Mouse (Mus musculus): ENCODE data around the gene Smad3. TPM values are rescaled to one million over a fixed set of nuclear protein-coding genes. Genes with fewer than 3 reads are reported as not detected.

Gene Smad3
- total RNA-seq, 4 experiments from 2014 or later = 44.2 to 62.0 (median 46.1) TPM

DNA sequence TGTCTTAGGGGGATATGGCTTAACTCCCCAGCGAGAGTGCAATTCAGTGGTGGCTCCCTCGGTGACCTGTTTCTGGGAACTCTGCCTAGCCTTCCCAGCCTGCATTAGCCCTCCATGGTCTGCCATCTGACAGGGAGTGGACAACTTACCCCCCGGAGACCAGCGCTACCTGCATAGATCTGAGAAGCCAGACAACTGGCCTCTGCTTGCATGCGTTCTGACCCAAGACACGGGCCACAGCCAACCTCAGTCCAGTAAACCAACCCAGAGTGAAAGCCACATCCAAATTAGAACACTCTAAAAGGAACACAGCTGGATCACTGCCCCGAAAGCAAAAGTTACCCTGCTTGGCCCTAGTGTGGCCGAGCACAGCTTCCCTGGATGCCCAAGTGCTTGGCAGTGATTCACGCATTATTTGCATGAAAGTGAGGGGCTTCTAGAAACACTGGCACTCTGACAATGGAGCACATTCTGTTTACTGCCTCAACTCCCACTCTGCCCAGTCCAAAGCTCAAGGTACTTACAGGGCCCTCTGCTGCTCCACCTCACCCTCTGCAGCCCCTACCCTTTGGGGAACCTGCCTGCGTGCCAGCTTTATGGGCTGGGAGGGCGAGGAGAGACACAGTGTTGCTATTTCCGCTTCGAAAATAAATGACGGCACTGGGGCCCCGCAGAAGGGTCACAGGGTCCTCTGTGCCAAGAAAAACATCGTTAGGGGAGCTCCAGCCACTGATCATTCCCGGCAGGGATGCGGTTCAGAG lies 91.0 kb downstream of the Smad3 start:
- DNase-seq (ENCODE audit: low spot score in 2 of 2) = peak; percentile 68 to 75

DNA sequence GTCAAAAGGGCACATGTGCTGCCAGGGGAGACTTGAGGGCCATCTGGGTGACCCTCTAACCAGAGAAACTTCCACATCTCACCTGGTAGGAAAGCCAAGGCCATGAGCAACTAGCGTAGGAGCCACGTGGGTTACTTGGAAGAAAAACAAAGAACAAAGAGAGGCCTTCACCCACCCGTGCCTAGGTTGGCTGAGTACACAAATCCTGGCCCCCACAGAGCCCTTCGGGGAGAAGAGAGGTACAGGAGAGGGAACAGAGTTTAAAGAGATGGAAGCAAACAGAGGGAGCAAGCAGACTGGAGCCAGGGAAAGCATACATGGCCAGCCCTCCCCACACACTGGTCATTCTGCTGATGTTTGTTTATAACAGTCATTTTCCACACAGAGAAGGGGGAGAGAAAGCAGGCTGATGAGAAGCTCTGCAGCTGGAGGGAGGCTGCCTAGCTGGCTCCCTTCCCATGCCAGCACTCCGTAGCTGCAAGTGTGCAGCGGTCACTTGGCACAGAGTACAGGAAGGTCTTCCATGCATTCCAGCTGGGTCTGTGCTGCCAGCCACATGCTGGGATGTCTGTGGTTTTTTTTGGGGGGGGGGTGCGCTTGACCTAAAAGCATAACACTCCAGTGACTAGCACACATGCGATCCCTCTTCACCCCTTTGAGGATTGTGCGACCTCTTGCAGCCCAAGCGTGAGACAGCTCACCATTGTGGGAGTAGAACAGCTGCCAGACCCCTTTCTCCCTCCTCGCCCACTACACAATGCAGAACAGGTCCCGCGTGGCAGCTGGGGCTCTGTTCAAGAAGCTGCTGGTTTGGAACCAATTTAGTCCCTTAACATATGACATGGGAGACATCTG lies 92.8 kb downstream of the Smad3 start:
- DNase-seq (ENCODE audit: low spot score in 2 of 2) = no peak

- DNase-seq (ENCODE audit: low spot score in 2 of 2) = no peak
Measured at GRCm38 (mm10) chr9:63664300-63664745, 93.5 kb downstream of the Smad3 start.

DNA sequence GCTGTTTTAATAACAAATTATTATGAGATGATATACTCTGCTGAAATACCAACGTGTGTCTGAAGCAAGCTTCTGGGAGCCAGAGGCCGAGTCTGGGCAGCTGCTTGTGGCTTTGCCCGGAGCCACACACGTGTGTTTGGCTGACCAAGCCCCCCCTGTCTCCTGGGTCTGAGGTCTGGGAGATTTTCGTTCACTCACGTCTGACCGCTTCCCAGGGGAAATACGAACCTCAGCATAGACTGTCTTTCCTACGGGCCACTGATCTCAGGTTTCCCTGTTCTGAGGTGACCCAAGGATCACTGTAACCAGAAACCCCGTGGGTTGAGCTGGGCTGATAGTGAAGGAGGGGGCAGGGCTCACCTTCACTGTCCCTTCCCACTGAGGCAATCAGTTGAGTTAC lies 94.6 kb downstream of the Smad3 start:
- DNase-seq (ENCODE audit: low spot score in 2 of 2) = peak; percentile 57 to 73

DNA sequence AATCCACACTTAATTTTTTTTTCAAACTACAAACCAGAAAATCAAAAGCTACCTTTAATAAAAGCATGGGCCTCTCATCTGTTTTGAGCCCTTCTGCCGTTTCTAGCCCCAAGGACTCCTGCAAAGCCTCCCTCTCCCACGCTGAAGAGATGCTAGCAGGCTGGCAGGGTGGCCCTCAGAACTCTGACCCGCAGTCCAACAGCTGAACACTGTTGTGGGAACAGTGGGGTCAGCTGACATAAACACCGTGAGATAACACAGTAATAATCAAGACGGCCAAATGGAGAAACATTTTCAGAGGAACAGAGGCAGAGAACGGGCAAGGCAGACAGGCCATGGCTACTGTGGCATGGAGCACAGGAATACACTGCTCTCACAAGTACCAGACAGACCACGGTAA lies 95.0 kb downstream of the Smad3 start:
- DNase-seq (ENCODE audit: low spot score in 2 of 2) = no peak

DNA sequence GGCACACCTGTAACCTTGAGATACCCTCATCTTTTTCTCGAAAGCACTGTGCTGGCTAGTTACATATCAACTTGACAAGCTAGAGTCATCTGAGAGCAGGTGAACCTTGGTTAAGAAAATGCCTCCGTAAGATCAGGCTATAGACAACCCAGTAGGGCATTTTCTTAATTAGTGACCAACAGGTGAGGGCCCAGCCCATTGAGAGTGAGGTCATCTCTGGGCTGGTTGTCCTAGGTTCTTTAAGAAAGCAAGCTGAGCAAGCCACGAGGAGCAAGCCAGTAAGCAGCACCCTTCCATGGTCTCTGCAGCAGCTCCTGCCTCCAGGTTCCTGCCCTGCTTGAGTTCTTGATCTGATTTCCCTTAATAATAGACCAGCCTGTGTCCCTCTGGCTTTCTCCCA lies 97.1 kb downstream of the Smad3 start:
- DNase-seq (ENCODE audit: low spot score in 2 of 2) = no peak

- no peak for DNase-seq (ENCODE audit: low spot score in 2 of 2)
Measured at GRCm38 (mm10) chr9:63660061-63660460, 97.7 kb downstream of the Smad3 start.

DNA sequence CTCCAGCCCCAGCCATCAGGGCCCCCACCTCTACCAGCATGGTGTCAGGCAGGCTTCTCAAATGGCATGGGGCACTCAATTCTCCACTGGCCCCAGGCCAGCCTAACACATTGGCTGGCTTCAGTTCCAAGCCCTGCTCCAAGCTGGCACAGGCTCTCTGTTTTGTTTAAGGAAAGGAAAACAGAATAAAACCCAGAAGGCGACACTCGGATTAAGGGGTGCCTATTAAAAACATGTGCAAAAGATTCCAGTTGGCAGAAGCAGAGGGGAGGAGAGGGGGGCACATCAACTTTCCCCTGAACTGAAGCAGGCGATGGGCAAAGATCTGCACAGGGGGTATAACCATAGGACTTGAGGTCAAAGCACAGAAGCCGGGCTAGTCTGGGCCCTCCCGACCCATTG lies 98.8 kb downstream of the Smad3 start:
- no peak for DNase-seq (ENCODE audit: low spot score in 2 of 2)

DNA sequence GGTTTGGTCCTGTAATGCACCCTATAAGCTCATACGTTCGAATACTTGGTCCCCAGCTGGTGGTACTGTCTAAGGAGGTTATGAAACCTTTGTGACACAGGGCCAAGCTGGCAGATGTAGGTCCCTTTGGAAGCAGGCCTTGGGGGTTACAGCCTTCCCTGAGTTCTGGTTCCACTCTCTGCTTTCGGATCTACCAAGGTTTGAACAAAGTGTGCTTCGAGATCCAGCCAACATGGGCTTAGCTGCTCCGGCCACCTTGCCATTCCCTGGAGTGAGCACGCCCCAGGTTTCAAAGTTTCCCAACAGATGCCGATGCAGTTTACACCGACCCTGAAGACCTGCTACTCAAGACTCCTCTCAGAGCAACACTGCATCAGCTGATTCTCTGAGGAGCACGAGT lies 99.4 kb downstream of the Smad3 start:
- no peak for DNase-seq (ENCODE audit: low spot score in 2 of 2)

GRCm38 (mm10) chr9:63657167-63657566 lies 100.6 kb downstream of the Smad3 start:
- DNase-seq (ENCODE audit: low spot score in 2 of 2) = no peak

DNA sequence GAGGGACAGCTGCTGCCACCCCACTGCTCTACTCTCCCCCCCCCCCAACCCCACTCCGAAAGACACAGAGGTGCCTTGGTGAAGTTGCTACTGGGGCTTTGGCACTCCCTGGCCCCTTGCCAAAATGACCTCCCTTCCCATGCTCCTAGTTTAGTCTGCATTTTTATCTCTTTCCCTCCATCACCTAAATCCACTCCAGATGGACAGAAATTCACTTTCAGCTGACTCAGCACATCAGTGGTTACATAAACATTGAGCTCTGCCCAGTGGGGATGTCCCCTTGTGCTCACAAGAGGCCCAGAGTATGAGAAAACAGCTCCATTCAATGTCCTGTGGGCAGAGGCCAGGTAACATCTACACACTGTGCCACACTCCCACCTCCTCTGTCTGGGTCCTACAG lies 102.7 kb downstream of the Smad3 start:
- DNase-seq (ENCODE audit: low spot score in 2 of 2) = no peak

- no peak for DNase-seq (ENCODE audit: low spot score in 2 of 2)
Measured at GRCm38 (mm10) chr9:63654575-63654974, 103.2 kb downstream of the Smad3 start.

DNA sequence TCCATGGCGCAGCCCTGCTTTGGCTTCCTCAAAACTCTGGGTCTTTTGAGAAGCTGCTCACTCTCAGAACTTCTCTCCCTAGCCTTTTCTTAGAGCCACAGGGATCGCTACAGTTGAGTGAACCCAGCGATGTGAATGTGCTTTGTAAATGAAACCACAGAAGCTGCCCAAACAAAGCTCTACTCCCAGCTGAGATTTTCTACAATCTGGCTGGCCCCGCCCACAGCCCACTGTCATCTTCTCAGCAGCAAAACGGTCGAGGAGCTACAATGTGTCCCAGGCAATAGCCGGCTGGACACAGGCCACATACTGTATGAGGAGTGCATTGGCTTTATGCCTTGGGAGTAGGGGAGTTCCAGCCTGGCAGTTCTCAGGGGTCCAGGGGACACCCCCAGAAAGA lies 104.1 kb downstream of the Smad3 start:
- no peak for DNase-seq (ENCODE audit: low spot score in 2 of 2)

DNA sequence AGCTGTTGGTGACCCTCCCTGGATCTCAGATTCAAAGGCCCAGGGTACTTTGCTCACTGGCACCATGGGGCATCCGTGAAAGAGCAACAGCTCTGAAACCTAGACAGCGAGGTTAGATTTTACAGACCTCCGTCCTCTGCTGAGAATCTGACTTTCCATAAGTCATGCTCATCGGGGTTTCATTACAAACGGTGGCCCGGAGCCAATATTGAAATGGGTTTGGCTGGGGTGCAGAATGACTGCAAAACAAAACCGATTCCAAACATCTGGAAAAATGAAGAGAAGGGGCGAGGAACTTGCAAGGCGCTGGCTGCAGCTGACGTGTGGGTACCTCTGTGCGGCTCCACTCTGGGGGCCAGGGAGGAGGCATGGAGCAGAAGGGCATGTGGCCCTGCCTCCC lies 106.2 kb downstream of the Smad3 start:
- peak in 1 of 2 experiments; percentile 65 for DNase-seq (ENCODE audit: low spot score in 2 of 2)

DNA sequence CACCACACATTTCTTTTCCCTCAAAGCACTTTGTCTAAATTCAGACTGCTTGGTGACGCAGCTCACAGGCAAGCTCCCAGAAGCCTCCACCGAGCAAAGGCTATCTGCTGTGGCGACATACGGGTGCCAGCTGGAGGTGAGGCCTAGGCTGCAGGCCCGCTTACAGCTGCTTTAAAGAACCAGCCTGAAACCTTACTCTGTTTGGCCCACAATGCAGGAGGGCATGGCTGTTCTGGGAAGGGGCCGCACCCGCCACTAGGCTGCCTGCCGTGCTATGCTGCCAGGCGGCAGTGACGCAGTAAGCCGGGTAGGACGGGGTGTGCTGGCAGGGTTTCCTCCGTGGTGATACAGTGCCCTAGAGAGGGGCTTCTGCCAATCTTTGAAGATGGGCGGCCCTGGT lies 106.9 kb downstream of the Smad3 start:
- DNase-seq (ENCODE audit: low spot score in 2 of 2) = peak; percentile 77 to 85

- DNase-seq (ENCODE audit: low spot score in 2 of 2) = no peak
Measured at GRCm38 (mm10) chr9:63649841-63650545, 107.8 kb downstream of the Smad3 start.

- DNase-seq (ENCODE audit: low spot score in 2 of 2) = no peak
Measured at GRCm38 (mm10) chr9:63648520-63648918, 109.3 kb downstream of the Smad3 start.

DNA sequence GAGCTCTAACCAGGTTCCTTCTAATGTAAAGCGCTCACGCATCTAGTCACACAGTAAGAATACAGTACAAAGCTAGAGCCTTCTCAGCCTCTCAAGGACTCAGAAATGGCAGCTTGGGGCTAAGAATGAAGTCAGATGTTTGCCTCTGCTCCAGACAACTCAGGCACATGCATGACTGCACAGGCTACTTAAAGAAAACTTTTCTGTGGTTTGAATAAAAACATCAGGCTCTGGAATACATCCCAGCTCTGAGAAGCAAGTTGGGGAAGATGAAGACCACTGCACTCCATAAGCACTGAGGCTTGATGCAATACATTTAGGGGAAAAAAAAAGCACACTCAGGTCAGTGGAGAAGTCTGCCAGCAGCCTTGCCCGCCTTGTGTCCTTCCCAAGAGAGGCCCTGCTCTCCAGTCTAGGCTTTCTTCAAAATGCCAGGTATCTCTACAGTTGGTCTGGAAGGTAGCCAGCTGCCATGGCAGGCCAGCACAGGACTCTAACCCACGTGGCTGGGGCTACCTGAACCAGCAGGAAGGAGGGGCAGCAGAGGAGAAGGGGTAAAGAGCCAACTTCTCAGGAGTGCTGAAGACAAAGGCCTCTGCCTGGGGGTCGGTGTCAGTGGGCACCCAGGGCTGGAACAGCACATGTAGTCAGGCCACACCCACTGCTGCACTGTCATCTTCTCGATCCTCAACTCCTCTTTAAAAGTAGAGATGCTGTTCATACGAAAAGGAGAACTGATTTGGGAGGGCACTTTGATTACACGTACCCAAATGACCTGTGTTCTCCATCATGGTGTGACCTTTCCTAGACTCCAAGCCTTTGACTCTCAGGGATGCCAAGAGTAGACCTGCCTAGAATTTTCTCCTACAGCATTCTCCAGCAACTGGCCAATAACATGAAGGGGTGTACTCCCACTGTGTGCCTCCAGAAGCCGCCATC lies 109.9 kb downstream of the Smad3 start:
- DNase-seq (ENCODE audit: low spot score in 2 of 2) = no peak

DNA sequence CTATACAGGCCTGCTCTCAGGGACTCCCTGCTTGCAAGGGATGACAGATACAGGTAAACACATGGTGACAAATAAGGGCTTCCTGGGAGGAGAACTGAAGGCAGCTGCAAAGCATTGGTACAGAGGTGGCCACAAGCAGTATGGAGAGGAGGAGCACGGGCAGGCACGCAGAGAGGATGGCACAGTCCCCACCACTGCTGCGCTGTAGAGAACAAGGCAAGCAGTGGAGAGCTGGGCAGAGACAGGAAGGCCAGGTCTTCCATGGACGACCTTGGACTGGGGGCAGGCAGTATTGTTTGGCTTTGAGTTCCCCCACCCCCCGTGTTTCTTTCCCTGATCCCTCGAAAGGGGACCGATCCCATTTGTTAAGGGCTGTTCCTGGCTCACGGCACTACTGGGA lies 112.7 kb downstream of the Smad3 start:
- no peak for DNase-seq (ENCODE audit: low spot score in 2 of 2)

DNA sequence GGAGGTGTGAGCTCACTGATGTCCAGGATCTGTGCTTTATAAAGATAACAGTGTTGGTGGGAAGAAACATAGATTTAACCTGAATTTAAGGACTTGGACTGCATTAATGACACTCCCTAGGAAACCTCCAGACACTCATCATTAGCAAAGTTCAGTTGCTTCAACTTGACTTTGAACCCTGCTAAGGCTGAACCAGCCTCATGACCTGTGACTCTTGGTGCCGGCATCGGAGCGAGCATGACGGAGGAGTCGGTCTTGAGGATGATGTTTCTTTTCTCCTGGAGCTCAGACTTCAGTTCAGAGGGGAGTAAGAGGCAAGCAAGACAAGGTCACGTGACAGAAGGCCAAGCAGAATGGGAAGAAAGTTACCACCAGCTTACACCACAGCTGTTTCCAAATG lies 113.8 kb downstream of the Smad3 start:
- DNase-seq (ENCODE audit: low spot score in 2 of 2) = no peak
